Mouse (Mus musculus): ENCODE measurements around the gene Map2k6.

- no peak for TF ChIP-seq CTCF (IDR thresholded peaks at IDR 0.05; ENCODE audit: insufficient read depth, low read depth, low read length)
- no peak for TF ChIP-seq POLR2A (IDR thresholded peaks at IDR 0.05; ENCODE audit: insufficient read depth, low read depth, low read length)
These were observed 62.8 kb downstream of the Map2k6 start for GRCm38 (mm10) chr11:110461560-110462331.
